Mouse (Mus musculus) MN1 (cell line): ENCODE data around the gene Jup.

ENCODE experiments used
- DNase-seq: peaks from one replicate; pipeline ENCODE4 v3.0.0-alpha.2; 2016; ENCODE audit warnings: low spot score

The Jup gene

DNA sequence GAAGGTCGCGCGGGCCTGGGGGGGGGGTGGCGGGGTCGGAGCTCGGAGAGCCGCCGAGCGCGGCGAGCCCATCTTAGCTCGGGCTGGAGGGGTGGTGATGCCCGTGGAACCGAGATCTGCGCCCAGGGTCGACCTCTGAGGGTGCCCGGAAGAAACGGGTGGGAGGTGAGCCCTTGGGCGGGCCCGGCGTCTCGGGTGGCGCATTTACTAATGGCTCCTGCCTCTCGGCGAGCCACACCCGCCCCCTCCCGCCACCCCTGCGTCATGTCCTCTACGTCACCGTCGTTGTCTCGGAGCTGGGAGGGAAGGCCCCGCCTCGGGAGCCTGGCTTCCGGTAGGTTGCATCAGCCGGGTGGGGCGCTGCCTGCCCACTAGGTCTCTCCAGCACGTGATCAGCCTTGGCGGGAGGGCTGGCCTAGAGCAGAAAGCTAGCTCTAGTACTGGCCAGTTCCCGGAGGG lies 77.4 kb downstream of the Jup start:
- peak; percentile 97 for DNase-seq

DNA sequence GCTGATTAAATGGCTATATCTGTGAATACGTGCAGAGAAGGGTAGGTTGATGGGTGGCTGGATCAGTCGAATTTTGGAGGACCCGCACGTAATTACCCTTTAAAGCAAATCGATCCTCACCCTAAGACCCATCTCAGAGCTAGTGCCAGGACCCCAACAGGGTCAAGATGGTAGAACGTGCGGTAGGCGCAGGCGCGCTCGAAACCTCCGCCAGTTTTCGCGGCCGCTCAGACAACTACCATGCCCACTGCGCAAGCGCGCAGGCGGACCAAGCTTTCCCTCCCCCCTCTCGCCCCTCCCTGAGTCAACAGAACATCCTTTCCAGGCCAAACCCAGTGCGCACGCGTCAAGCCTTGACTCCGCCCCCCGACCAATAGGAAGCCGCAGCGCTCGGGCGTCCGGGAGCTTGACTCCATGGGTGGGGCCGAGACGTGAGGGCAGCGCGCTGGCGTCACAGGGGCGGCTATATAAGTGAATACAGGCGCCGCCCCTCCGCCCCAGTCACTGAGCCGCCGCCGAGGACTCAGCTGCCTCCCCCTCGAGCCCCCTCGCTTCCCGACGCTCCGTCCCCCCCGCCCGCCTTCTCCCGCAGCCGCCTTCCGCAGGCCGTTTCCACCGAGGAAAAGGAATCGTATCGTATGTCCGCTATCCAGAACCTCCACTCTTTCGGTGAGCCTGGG lies 77.9 kb downstream of the Jup start, which contains the start of gene Eif1:
Gene Eif1, plus strand, starts transcription at position 394 of the 680 bp plus-strand sequence.
- peak; percentile 99 for DNase-seq
